Mouse (Mus musculus) limb, embryonic 10.5 days (tissue): ENCODE results near the gene Fyn. TPM values are rescaled to one million over a fixed set of nuclear protein-coding genes. Genes with fewer than 3 reads are reported as not detected.

Experiments
- DNase-seq: peaks from one replicate; pipeline ENCODE4 v3.0.0-alpha.2; 2017; ENCODE audit warnings: low spot score
- H3K27ac ChIP-seq: fragments of 300-500 bp; sonication (generic); 2 replicates; pipeline ENCODE4 v1.5.1; 2016; ENCODE audit warnings: mild to moderate bottlenecking
- H3K27me3 ChIP-seq: fragments of 300-500 bp; sonication (generic); 2 replicates; pipeline ENCODE4 v1.6.1; 2016; ENCODE audit warnings: low read depth, mild to moderate bottlenecking; ENCODE audit not compliant: poor library complexity, severe bottlenecking
- H3K36me3 ChIP-seq: fragments of 300-500 bp; sonication (generic); 2 replicates; pipeline ENCODE4 v1.6.1; 2016; ENCODE audit warnings: mild to moderate bottlenecking, moderate library complexity
- H3K4me1 ChIP-seq: fragments of 300-500 bp; sonication (generic); 2 replicates; pipeline ENCODE4 v1.6.1; 2016
- H3K4me3 ChIP-seq: fragments of 300-500 bp; sonication (generic); 2 replicates; pipeline ENCODE4 v1.5.1; 2016; ENCODE audit warnings: mild to moderate bottlenecking, moderate library complexity
- H3K9me3 ChIP-seq: fragments of 300-500 bp; sonication (generic); replicated peaks from 2 replicates; pipeline ENCODE4 v1.6.1; 2016; ENCODE audit warnings: mild to moderate bottlenecking
- WGBS: fragments of 180-500 bp; shearing (Covaris S2); methylation state at CpG from one replicate; pipeline ENCODE4 v1.1.7; 2016; 5-methylcytosine and 5-hydroxymethylcytosine counted together
- polyA plus RNA-seq: library from polyadenylated mRNA; unstranded; fragments of >200 nt; fragmentation: Nextera tagmentation; extraction: Ambion mirVana; gene quantifications from 2 replicates; pipeline ENCODE4 v1.2.1, GENCODE M21; 2016

Gene Fyn
- polyA plus RNA-seq, 1 experiment from 2014 or later = 16.0 TPM

GRCm38 (mm10) chr10:39385259-39385658, 16.6 kb downstream of the Fyn start:
- Histone ChIP-seq H3K9me3 (no peaks in the 10 kb centered on the region), H3K4me1 (peaks cover 8% of the 10 kb centered on the region), H3K36me3 (no peaks in the 10 kb centered on the region), H3K27ac (no peak overlapping the region), H3K4me3 (no peak overlapping the region), H3K27me3 (no peaks in the 10 kb centered on the region)
- DNase-seq = no peak
- 84% methylated on average over 8 of the region's 8 CpGs for whole genome bisulfite sequencing

- peaks cover 8% of the 10 kb centered on the region for H3K4me1 ChIP-seq
- WGBS = 76% methylated on average over 15 of the region's 15 CpGs
- peaks cover 7% of the 10 kb centered on the region for H3K36me3 ChIP-seq
- H3K4me3 ChIP-seq = no peak overlapping the region
- no peak overlapping the region for H3K27ac ChIP-seq
- no peaks in the 10 kb centered on the region for H3K27me3 ChIP-seq
- H3K9me3 ChIP-seq = no peaks in the 10 kb centered on the region
- no peak for DNase-seq
These were observed 17.5 kb downstream of the Fyn start for GRCm38 (mm10) chr10:39386203-39386602.

GRCm38 (mm10) chr10:39387024-39387423, 18.4 kb downstream of the Fyn start:
- H3K4me3 ChIP-seq = no peak overlapping the region
- H3K36me3 ChIP-seq = peaks cover 12% of the 10 kb centered on the region
- no peaks in the 10 kb centered on the region for H3K27me3 ChIP-seq
- DNase-seq = no peak
- peaks cover 8% of the 10 kb centered on the region for H3K4me1 ChIP-seq
- H3K9me3 ChIP-seq = no peaks in the 10 kb centered on the region
- WGBS = 62% methylated on average over 5 of the region's 5 CpGs
- no peak overlapping the region for H3K27ac ChIP-seq

GRCm38 (mm10) chr10:39387556-39387955, 18.9 kb downstream of the Fyn start:
- peaks cover 8% of the 10 kb centered on the region for H3K4me1 ChIP-seq
- DNase-seq = no peak
- no peak overlapping the region for H3K4me3 ChIP-seq
- no peaks in the 10 kb centered on the region for H3K9me3 ChIP-seq
- peaks cover 12% of the 10 kb centered on the region for H3K36me3 ChIP-seq
- H3K27ac ChIP-seq = no peak overlapping the region
- no peaks in the 10 kb centered on the region for H3K27me3 ChIP-seq
- 90% methylated on average over 11 of the region's 11 CpGs for WGBS

- no peak for DNase-seq
- Histone ChIP-seq H3K4me3 (no peak overlapping the region), H3K27ac (no peak overlapping the region), H3K9me3 (no peaks in the 10 kb centered on the region), H3K27me3 (no peaks in the 10 kb centered on the region), H3K36me3 (peaks cover 12% of the 10 kb centered on the region), H3K4me1 (peaks cover 8% of the 10 kb centered on the region)
- 92% methylated on average over 3 of the region's 3 CpGs for WGBS
These were observed 19.5 kb downstream of the Fyn start for GRCm38 (mm10) chr10:39388144-39388543.

GRCm38 (mm10) chr10:39389451-39389891, 20.8 kb downstream of the Fyn start:
- Histone ChIP-seq H3K27ac (no peak overlapping the region), H3K9me3 (no peaks in the 10 kb centered on the region), H3K36me3 (peaks cover 12% of the 10 kb centered on the region), H3K27me3 (no peaks in the 10 kb centered on the region), H3K4me3 (no peak overlapping the region), H3K4me1 (peaks cover 8% of the 10 kb centered on the region)
- no peak for DNase-seq
- whole genome bisulfite sequencing = 96% methylated on average over 11 of the region's 11 CpGs

- peaks cover 8% of the 10 kb centered on the region for H3K4me1 ChIP-seq
- WGBS = 90% methylated on average over 7 of the region's 7 CpGs
- DNase-seq = no peak
- H3K4me3 ChIP-seq = no peak overlapping the region
- no peaks in the 10 kb centered on the region for H3K9me3 ChIP-seq
- H3K36me3 ChIP-seq = peaks cover 14% of the 10 kb centered on the region
- H3K27ac ChIP-seq = no peak overlapping the region
- no peaks in the 10 kb centered on the region for H3K27me3 ChIP-seq
These were observed 21.9 kb downstream of the Fyn start for GRCm38 (mm10) chr10:39390541-39390940.

GRCm38 (mm10) chr10:39392900-39393483, 24.3 kb downstream of the Fyn start:
- no peaks in the 10 kb centered on the region for H3K4me1 ChIP-seq
- H3K9me3 ChIP-seq = no peaks in the 10 kb centered on the region
- H3K27me3 ChIP-seq = no peaks in the 10 kb centered on the region
- H3K4me3 ChIP-seq = no peak overlapping the region
- no peak for DNase-seq
- WGBS = 85% methylated on average over 6 of the region's 6 CpGs
- no peak overlapping the region for H3K27ac ChIP-seq
- H3K36me3 ChIP-seq = peaks cover 19% of the 10 kb centered on the region

- H3K4me3 ChIP-seq = no peak overlapping the region
- H3K27ac ChIP-seq = no peak overlapping the region
- no peaks in the 10 kb centered on the region for H3K27me3 ChIP-seq
- 94% methylated on average over 5 of the region's 5 CpGs for WGBS
- no peak for DNase-seq
- peaks cover 6% of the 10 kb centered on the region for H3K4me1 ChIP-seq
- H3K9me3 ChIP-seq = no peaks in the 10 kb centered on the region
- peaks cover 20% of the 10 kb centered on the region for H3K36me3 ChIP-seq
These were observed 26.9 kb downstream of the Fyn start for GRCm38 (mm10) chr10:39395544-39395943.

- Histone ChIP-seq H3K4me3 (no peak overlapping the region), H3K36me3 (peaks cover 9% of the 10 kb centered on the region; the same call in 1 of the 2 replicates), H3K27me3 (no peaks in the 10 kb centered on the region), H3K27ac (no peak overlapping the region), H3K4me1 (peaks cover 6% of the 10 kb centered on the region), H3K9me3 (no peaks in the 10 kb centered on the region)
- WGBS = 72% methylated on average over 7 of the region's 7 CpGs
- no peak for DNase-seq
These were observed 30.3 kb downstream of the Fyn start for GRCm38 (mm10) chr10:39398924-39399323.

- no peak overlapping the region for H3K27ac ChIP-seq
- H3K4me3 ChIP-seq = no peak overlapping the region
- peaks cover 7% of the 10 kb centered on the region for H3K4me1 ChIP-seq
- peaks cover 9% of the 10 kb centered on the region; the same call in 1 of the 2 replicates for H3K36me3 ChIP-seq
- no peaks in the 10 kb centered on the region for H3K9me3 ChIP-seq
- no peaks in the 10 kb centered on the region for H3K27me3 ChIP-seq
- WGBS = 91% methylated on average over 5 of the region's 5 CpGs
- DNase-seq = no peak
These were observed 31.5 kb downstream of the Fyn start for GRCm38 (mm10) chr10:39400155-39400554.

GRCm38 (mm10) chr10:39402487-39402886, 33.8 kb downstream of the Fyn start:
- WGBS = 83% methylated on average over 6 of the region's 6 CpGs
- Histone ChIP-seq H3K27me3 (no peaks in the 10 kb centered on the region), H3K9me3 (no peaks in the 10 kb centered on the region), H3K4me3 (no peak overlapping the region), H3K36me3 (peaks cover 5% of the 10 kb centered on the region; the same call in 1 of the 2 replicates), H3K27ac (no peak overlapping the region), H3K4me1 (peaks cover 17% of the 10 kb centered on the region)
- no peak for DNase-seq

- no peak for DNase-seq
- no peak overlapping the region for H3K4me3 ChIP-seq
- H3K27ac ChIP-seq = no peak overlapping the region
- no peaks in the 10 kb centered on the region for H3K27me3 ChIP-seq
- peaks cover 2% of the 10 kb centered on the region; the same call in 1 of the 2 replicates for H3K36me3 ChIP-seq
- H3K9me3 ChIP-seq = no peaks in the 10 kb centered on the region
- WGBS = 92% methylated on average over 6 of the region's 6 CpGs
- H3K4me1 ChIP-seq = peaks cover 17% of the 10 kb centered on the region
These were observed 35.1 kb downstream of the Fyn start for GRCm38 (mm10) chr10:39403706-39404105.

GRCm38 (mm10) chr10:39404175-39404574, 35.5 kb downstream of the Fyn start:
- WGBS = 94% methylated on average over 4 of the region's 4 CpGs
- H3K4me1 ChIP-seq = peaks cover 16% of the 10 kb centered on the region
- no peak for DNase-seq
- no peaks in the 10 kb centered on the region for H3K27me3 ChIP-seq
- H3K27ac ChIP-seq = no peak overlapping the region
- no peaks in the 10 kb centered on the region for H3K9me3 ChIP-seq
- no peaks in the 10 kb centered on the region; the same call in 1 of the 2 replicates for H3K36me3 ChIP-seq
- no peak overlapping the region for H3K4me3 ChIP-seq
